ENCODE assay signal across 37 mouse cellular contexts in genomic region chr8:122648192-122648970, GRCm38 (mm10). TPM values are rescaled to one million over a fixed set of nuclear protein-coding genes. Genes with fewer than 3 reads are reported as not detected.
A peak's percentile ranks its signal among the peaks of the same experiment; 100 is the strongest.
DNase-seq lines count a peak whose midpoint lies in the region; ATAC-seq and TF ChIP-seq lines count a peak whose summit lies in the region.
"Had no signal": no experiment of that assay in that cellular context is flagged by ENCODE, and none has a peak within 500 bp of the region (broad histone marks: within the 10 kb centered on the region; RNA-seq: fewer than 3 reads in every experiment).

No protein-coding gene starts in this region.

- no peak for DNase-seq in heart, adult 2 months
- no peak for DNase-seq in heart, postnatal 25 days (ENCODE audit: low spot score)
- DNase-seq in stomach, postnatal 0 days (ENCODE audit: low spot score) = no peak
- DNase-seq in embryonic facial prominence, embryonic 14.5 days (ENCODE audit: low spot score) = peak; percentile 11
- DNase-seq in adrenal gland, adult 2 months = no peak
- DNase-seq in layer of hippocampus, postnatal 36 days = no peak
- DNase-seq: adrenal gland, postnatal 10 days; cerebellum, adult 8-10 months; forebrain, postnatal 0 days; gastrocnemius, postnatal 14 days; heart, postnatal 4 days; kidney, adult 8-10 months; kidney, postnatal 4 days; left cerebral cortex, postnatal 4 days; liver; lung, adult 2 months; lung, postnatal 10 days; right cerebral cortex, postnatal 25 days; thymus, adult 18-20 months; thymus, postnatal 25 days had no signal

- no peaks in the 10 kb centered on the region for H3K27me3 ChIP-seq in heart, adult 2 months (ENCODE audit: control insufficient read depth, insufficient read depth, low read length)
- no peaks in the 10 kb centered on the region for H3K27me3 ChIP-seq in stomach, embryonic 16.5 days (ENCODE audit: control insufficient read depth, insufficient read depth, low read length)
- H3K27me3 ChIP-seq in stomach, postnatal 0 days (ENCODE audit: control insufficient read depth, insufficient read depth, low read length) = no peaks in the 10 kb centered on the region
- H3K27me3 ChIP-seq in embryonic facial prominence, embryonic 14.5 days (replicated peaks; ENCODE audit: control insufficient read depth, insufficient read depth, low read length) = no peaks in the 10 kb centered on the region
- H3K27me3 ChIP-seq: CH12.LX; intestine, embryonic 15.5 days; midbrain, embryonic 13.5 days; stomach, embryonic 15.5 days had no signal

- TF ChIP-seq EP300 in heart, adult 2 months (IDR thresholded peaks at IDR 0.05; ENCODE audit: insufficient read depth, low read depth, low read length) = no peak
- TF ChIP-seq EP300 in stomach, postnatal 0 days (optimal IDR thresholded peaks at IDR 0.05) = no peak

- intact Hi-C loops in heart, adult 2 months (cut with DNase I) = no loop called here
- intact Hi-C loops in heart, postnatal 25 days (cut with DNase I) = no loop called here

- no peak overlapping the region for H3K9ac ChIP-seq in heart, adult 2 months (ENCODE audit: low read depth, low read length)
- H3K9ac ChIP-seq in stomach, embryonic 16.5 days (ENCODE audit: low read length) = 0 out of 2 replicates have a peak overlapping the region, but pooled peaks have one; percentile 1
- H3K9ac ChIP-seq in stomach, postnatal 0 days (ENCODE audit: low read length) = no peak overlapping the region
- no peak overlapping the region for H3K9ac ChIP-seq in embryonic facial prominence, embryonic 14.5 days (ENCODE audit: low read depth, low read length)
- H3K9ac ChIP-seq: forebrain, postnatal 0 days; intestine, embryonic 15.5 days; liver, embryonic 14.5 days; midbrain, embryonic 13.5 days; stomach, embryonic 15.5 days had no signal

- no peak for ATAC-seq in stomach, embryonic 16.5 days (ENCODE audit: insufficient read depth, low FRiP score)
- ATAC-seq in stomach, postnatal 0 days (ENCODE audit: low FRiP score, low TSS enrichment) = no peak
- ATAC-seq in embryonic facial prominence, embryonic 14.5 days (ENCODE audit: low read depth) = no peak
- ATAC-seq: activated CD4-positive, CD25-positive, alpha-beta regulatory T cell, adult 4 months; forebrain, postnatal 0 days; hindbrain, postnatal 0 days; intestine, embryonic 15.5 days; midbrain, embryonic 13.5 days had no signal

- WGBS in heart, adult 2 months = 79% methylated on average over 15 of the region's 15 CpGs
- 66% methylated on average over 15 of the region's 15 CpGs for WGBS in stomach, embryonic 16.5 days
- WGBS in stomach, postnatal 0 days = 64% methylated on average over 15 of the region's 15 CpGs
- WGBS in embryonic facial prominence, embryonic 14.5 days = 40% methylated on average over 15 of the region's 15 CpGs

- no peak for TF ChIP-seq POLR2A in heart, adult 2 months (IDR thresholded peaks at IDR 0.05; ENCODE audit: insufficient read depth, low read depth, low read length)

- H3K4me2 ChIP-seq in stomach, embryonic 16.5 days (ENCODE audit: low read depth, low read length) = no peak overlapping the region
- no peak overlapping the region for H3K4me2 ChIP-seq in stomach, postnatal 0 days (replicated peaks; ENCODE audit: low read depth)
- no peak overlapping the region for H3K4me2 ChIP-seq in embryonic facial prominence, embryonic 14.5 days (ENCODE audit: low read depth, low read length)
- H3K4me2 ChIP-seq: intestine, embryonic 15.5 days; midbrain, embryonic 13.5 days; stomach, embryonic 15.5 days had no signal

- peak overlapping the region; percentile 43 for H3K27ac ChIP-seq in heart, adult 2 months
- no peak overlapping the region for H3K27ac ChIP-seq in stomach, embryonic 16.5 days (ENCODE audit: low read length)
- H3K27ac ChIP-seq in stomach, postnatal 0 days (replicated peaks) = no peak overlapping the region
- no peak overlapping the region for H3K27ac ChIP-seq in embryonic facial prominence, embryonic 14.5 days (replicated peaks; ENCODE audit: low read depth, low read length)
- H3K27ac ChIP-seq: hindbrain, postnatal 0 days; intestine, embryonic 15.5 days; kidney, postnatal 0 days; liver, embryonic 14.5 days; macrophage; midbrain, embryonic 13.5 days; stomach, embryonic 15.5 days had no signal

- H3K36me3 ChIP-seq in heart, adult 2 months (ENCODE audit: control insufficient read depth, insufficient read depth, low read length) = no peaks in the 10 kb centered on the region
- no peaks in the 10 kb centered on the region for H3K36me3 ChIP-seq in stomach, embryonic 16.5 days (ENCODE audit: control insufficient read depth, insufficient read depth, low read length)
- H3K36me3 ChIP-seq in stomach, postnatal 0 days (ENCODE audit: control insufficient read depth, insufficient read depth, low read length) = no peaks in the 10 kb centered on the region
- H3K36me3 ChIP-seq in embryonic facial prominence, embryonic 14.5 days (ENCODE audit: control insufficient read depth, insufficient read depth, low read length) = 0 out of 2 replicates have a peak, but pooled peaks cover 4% of the 10 kb centered on the region
- H3K36me3 ChIP-seq: intestine, embryonic 15.5 days; stomach, embryonic 15.5 days had no signal

- no peak for TF ChIP-seq CTCF in heart, adult 2 months (IDR thresholded peaks at IDR 0.05)
- no peak for TF ChIP-seq CTCF in stomach, postnatal 0 days (IDR thresholded peaks at IDR 0.05; ENCODE audit: low read depth)

- no peaks in the 10 kb centered on the region; the same call in 1 of the 2 replicates for H3K79me2 ChIP-seq in heart, adult 2 months (replicated peaks; ENCODE audit: control insufficient read depth, insufficient read depth, low read length)

- H3K4me1 ChIP-seq in heart, adult 2 months (ENCODE audit: control insufficient read depth, insufficient read depth, low read length) = peaks cover 6% of the 10 kb centered on the region; the same call in 1 of the 2 replicates
- peaks cover 11% of the 10 kb centered on the region; the same call in 1 of the 2 replicates for H3K4me1 ChIP-seq in stomach, embryonic 16.5 days (ENCODE audit: control insufficient read depth, insufficient read depth, low read length)
- H3K4me1 ChIP-seq in stomach, postnatal 0 days (replicated peaks; ENCODE audit: control insufficient read depth, insufficient read depth) = no peaks in the 10 kb centered on the region
- H3K4me1 ChIP-seq in embryonic facial prominence, embryonic 14.5 days (ENCODE audit: control insufficient read depth, insufficient read depth, low read length) = no peaks in the 10 kb centered on the region

- H3K9me3 ChIP-seq in stomach, embryonic 16.5 days (replicated peaks; ENCODE audit: control insufficient read depth, low read length) = no peaks in the 10 kb centered on the region
- no peaks in the 10 kb centered on the region for H3K9me3 ChIP-seq in stomach, postnatal 0 days (ENCODE audit: control insufficient read depth, low read length)
- no peaks in the 10 kb centered on the region for H3K9me3 ChIP-seq in embryonic facial prominence, embryonic 14.5 days (ENCODE audit: control insufficient read depth, low read length)
- H3K9me3 ChIP-seq: intestine, embryonic 15.5 days; midbrain, embryonic 13.5 days; stomach, embryonic 15.5 days had no signal

- no peak overlapping the region for H3K4me3 ChIP-seq in heart, adult 2 months
- H3K4me3 ChIP-seq in stomach, embryonic 16.5 days (replicated peaks; ENCODE audit: low read length) = no peak overlapping the region
- H3K4me3 ChIP-seq in stomach, postnatal 0 days (ENCODE audit: low read depth, low read length) = no peak overlapping the region
- no peak overlapping the region for H3K4me3 ChIP-seq in embryonic facial prominence, embryonic 14.5 days (ENCODE audit: low read depth, low read length)
- H3K4me3 ChIP-seq: intestine, embryonic 15.5 days; midbrain, embryonic 13.5 days; stomach, embryonic 15.5 days had no signal

RNA-seq across cellular contexts. Expression of gene Pabpn1l, which starts 25.8 kb away (rescaled TPM):
- total RNA-seq in heart, adult 2 months (2021) = under 1 TPM in 1 of 2 experiments, not detected in 1; 0.52 TPM
- polyA plus RNA-seq in heart, adult 2 months (2012; rRNA removed) = 0.10 TPM in 1 of 2 replicates, not detected in the other
- total RNA-seq in heart, postnatal 25 days (2021) = not detected
- polyA plus RNA-seq in stomach, embryonic 16.5 days (2015; fragmentation: Nextera tagmentation; extraction: Ambion mirVana) = not detected in 2 replicates
- 0.08 TPM in 1 of 2 replicates, not detected in the other for polyA plus RNA-seq in stomach, postnatal 0 days (2015; fragmentation: Nextera tagmentation; extraction: Ambion mirVana)
- 0.35 TPM in 1 of 2 replicates, not detected in the other for polyA plus RNA-seq in embryonic facial prominence, embryonic 14.5 days (2014; fragmentation: Nextera tagmentation; extraction: Ambion mirVana)
- total RNA-seq in adrenal gland, adult 2 months (2021) = not detected
- not detected in 2 replicates for polyA plus RNA-seq in adrenal gland, adult 2 months (2012; rRNA removed)
- total RNA-seq in layer of hippocampus, postnatal 36 days (2021) = under 1 TPM in 1 of 2 experiments, not detected in 1; 0.35 TPM
- total RNA-seq: adrenal gland, postnatal 10 days; CH12.LX; ES-E14; forebrain, postnatal 0 days; gastrocnemius, postnatal 14 days; heart, postnatal 4 days; hindbrain, postnatal 0 days; layer of hippocampus, adult 8-10 months; left cerebral cortex, postnatal 4 days; megakaryocyte-erythroid progenitor cell, adult 5-6 weeks; neutrophil, adult 5-6 weeks had no signal
- polyA plus RNA-seq: activated CD4-positive, CD25-positive, alpha-beta regulatory T cell, adult 4 months; C2C12; forebrain, embryonic 11.5 days; forebrain, postnatal 0 days; heart, embryonic 16.5 days; hindbrain, postnatal 0 days; intestine, embryonic 15.5 days; liver, embryonic 14.5 days; lung, adult 2 months; macrophage; midbrain, embryonic 13.5 days; stomach, embryonic 15.5 days had no signal

RNA-seq across cellular contexts. Expression of gene Trappc2l, which starts 36.9 kb away (rescaled TPM):
- total RNA-seq in heart, adult 2 months (2021) = 10 to 100 TPM; 58.6 to 65.4 TPM
- 161 and 207 TPM in 2 replicates for polyA plus RNA-seq in heart, adult 2 months (2012; rRNA removed)
- 10 to 100 TPM; 58.4 to 62.8 TPM for total RNA-seq in heart, postnatal 25 days (2021)
- 41.4 and 50.6 TPM in 2 replicates for polyA plus RNA-seq in stomach, embryonic 16.5 days (2015; fragmentation: Nextera tagmentation; extraction: Ambion mirVana)
- polyA plus RNA-seq in stomach, postnatal 0 days (2015; fragmentation: Nextera tagmentation; extraction: Ambion mirVana) = 48.0 and 49.5 TPM in 2 replicates
- 66.7 and 74.5 TPM in 2 replicates for polyA plus RNA-seq in embryonic facial prominence, embryonic 14.5 days (2014; fragmentation: Nextera tagmentation; extraction: Ambion mirVana)
- total RNA-seq in adrenal gland, adult 2 months (2021) = 10 to 100 TPM; 53.8 to 55.5 TPM
- polyA plus RNA-seq in adrenal gland, adult 2 months (2012; rRNA removed) = 159 and 161 TPM in 2 replicates
- 10 to 100 TPM; 79.1 to 87.3 TPM for total RNA-seq in layer of hippocampus, postnatal 36 days (2021)

RNA-seq across cellular contexts. Expression of gene Galns, which starts 37.1 kb away (rescaled TPM):
- 1 to 10 TPM; 3.1 to 3.2 TPM for total RNA-seq in heart, adult 2 months (2021)
- polyA plus RNA-seq in heart, adult 2 months (2012; rRNA removed) = 4.9 and 5.0 TPM in 2 replicates
- 1 to 10 TPM; 2.9 to 3.4 TPM for total RNA-seq in heart, postnatal 25 days (2021)
- polyA plus RNA-seq in stomach, embryonic 16.5 days (2015; fragmentation: Nextera tagmentation; extraction: Ambion mirVana) = 14.7 and 14.8 TPM in 2 replicates
- polyA plus RNA-seq in stomach, postnatal 0 days (2015; fragmentation: Nextera tagmentation; extraction: Ambion mirVana) = 8.2 TPM in 2 replicates
- polyA plus RNA-seq in embryonic facial prominence, embryonic 14.5 days (2014; fragmentation: Nextera tagmentation; extraction: Ambion mirVana) = 13.1 TPM in 2 replicates
- 1 to 10 TPM; 6.0 to 7.8 TPM for total RNA-seq in adrenal gland, adult 2 months (2021)
- 6.8 and 8.0 TPM in 2 replicates for polyA plus RNA-seq in adrenal gland, adult 2 months (2012; rRNA removed)
- total RNA-seq in layer of hippocampus, postnatal 36 days (2021) = 10 to 100 TPM in 1 of 2 experiments, 1 to 10 TPM in 1; 9.5 to 11.4 TPM

RNA-seq across cellular contexts. Expression of gene Cbfa2t3, which starts 50.5 kb away (rescaled TPM):
- total RNA-seq in heart, adult 2 months (2021) = 10 to 100 TPM; 21.8 to 22.3 TPM
- 10.2 and 10.9 TPM in 2 replicates for polyA plus RNA-seq in heart, adult 2 months (2012; rRNA removed)
- total RNA-seq in heart, postnatal 25 days (2021) = 10 to 100 TPM; 18.5 to 25.3 TPM
- polyA plus RNA-seq in stomach, embryonic 16.5 days (2015; fragmentation: Nextera tagmentation; extraction: Ambion mirVana) = 3.2 and 4.1 TPM in 2 replicates
- 1.8 and 2.4 TPM in 2 replicates for polyA plus RNA-seq in stomach, postnatal 0 days (2015; fragmentation: Nextera tagmentation; extraction: Ambion mirVana)
- polyA plus RNA-seq in embryonic facial prominence, embryonic 14.5 days (2014; fragmentation: Nextera tagmentation; extraction: Ambion mirVana) = 7.2 and 8.1 TPM in 2 replicates
- total RNA-seq in adrenal gland, adult 2 months (2021) = 10 to 100 TPM; 13.9 to 16.2 TPM
- polyA plus RNA-seq in adrenal gland, adult 2 months (2012; rRNA removed) = 19.3 and 20.3 TPM in 2 replicates
- total RNA-seq in layer of hippocampus, postnatal 36 days (2021) = 10 to 100 TPM; 47.2 to 50.2 TPM
